Mouse (Mus musculus) small intestine, adult 2 months (tissue): ENCODE data around the gene Gh. TPM values are rescaled to one million over a fixed set of nuclear protein-coding genes. Genes with fewer than 3 reads are reported as not detected.

Source experiments
- H3K27ac ChIP-seq: fragments of 200-500 bp; 2 replicates; pipeline ENCODE4 v1.5.1; 2012; ENCODE audit warnings: low read depth, low read length, control low read depth, inconsistent platforms; ENCODE audit not compliant: insufficient read depth
- H3K27me3 ChIP-seq: fragments of 200-500 bp; 2 replicates; pipeline ENCODE4 v1.6.1; 2012; ENCODE audit warnings: mild to moderate bottlenecking, moderate library complexity, low read length, inconsistent platforms; ENCODE audit not compliant: control insufficient read depth, insufficient read depth
- H3K36me3 ChIP-seq: fragments of 200-500 bp; 2 replicates; pipeline ENCODE4 v1.6.1; 2012; ENCODE audit warnings: mild to moderate bottlenecking, low read length, control low read depth, inconsistent platforms; ENCODE audit not compliant: control insufficient read depth, insufficient read depth
- H3K4me1 ChIP-seq: fragments of 200-500 bp; 2 replicates; pipeline ENCODE4 v1.6.1; 2012; ENCODE audit warnings: low read length, inconsistent platforms, mixed read lengths; ENCODE audit not compliant: control insufficient read depth, insufficient read depth, insufficient read length
- H3K4me3 ChIP-seq: fragments of 200-500 bp; 2 replicates; pipeline ENCODE4 v1.5.1; 2012; ENCODE audit warnings: low read depth, mild to moderate bottlenecking, control low read depth, inconsistent platforms, low read length, moderate library complexity
- CTCF ChIP-seq: fragments of 200-500 bp; IDR thresholded peaks from 2 replicates; pipeline ENCODE4 v1.5.1; 2012; ENCODE audit warnings: low read depth, mild to moderate bottlenecking, control low read depth, inconsistent platforms, low read length, moderate library complexity, mixed read lengths; ENCODE audit not compliant: insufficient replicate concordance, insufficient read length; ENCODE audit errors: extremely low read depth
- POLR2A ChIP-seq: fragments of 200-500 bp; IDR thresholded peaks from 2 replicates; pipeline ENCODE4 v1.6.1; 2012; ENCODE audit warnings: low read depth, mild to moderate bottlenecking, control low read depth, inconsistent platforms, low read length, moderate library complexity
- WGBS: fragments of 180-500 bp; shearing (Covaris S2); methylation state at CpG from one replicate; pipeline ENCODE4 v1.1.7; 2018; 5-methylcytosine and 5-hydroxymethylcytosine counted together
- polyA plus RNA-seq: library from polyadenylated mRNA; depleted of rRNA; stranded (reverse); fragments of >200 nt; gene quantifications from 2 replicates; pipeline ENCODE4 v1.2.3, GENCODE M21; 2012

Gh gene
- polyA plus RNA-seq, 1 experiment = 0.24 TPM

DNA sequence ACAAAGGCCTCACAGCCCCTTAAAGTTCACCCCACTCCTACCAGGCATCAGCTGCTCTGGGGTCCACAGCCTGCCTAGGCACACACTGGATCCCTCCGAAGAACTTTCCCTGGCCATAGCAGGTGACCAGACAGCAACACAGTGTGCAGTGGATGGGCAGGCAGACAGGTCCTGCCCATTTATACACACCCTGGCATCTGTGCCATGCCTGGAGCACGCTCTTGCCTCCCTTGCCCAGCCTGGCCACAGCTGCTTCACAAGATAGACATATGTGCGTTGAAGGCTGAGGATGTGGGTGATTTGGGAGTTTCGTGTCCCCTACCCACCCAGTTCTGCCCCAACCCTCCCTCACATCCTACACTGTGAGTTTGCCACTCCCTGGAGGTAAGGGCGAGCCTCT is 36.4 kb upstream of the Gh start:
- Histone ChIP-seq H3K27ac (no peak overlapping the region), H3K4me1 (no peaks in the 10 kb centered on the region), H3K4me3 (no peak overlapping the region), H3K27me3 (no peaks in the 10 kb centered on the region), H3K36me3 (no peaks in the 10 kb centered on the region)
- 74% methylated on average over 5 of the region's 5 CpGs for WGBS
- TF ChIP-seq CTCF (no peak), POLR2A (no peak)

DNA sequence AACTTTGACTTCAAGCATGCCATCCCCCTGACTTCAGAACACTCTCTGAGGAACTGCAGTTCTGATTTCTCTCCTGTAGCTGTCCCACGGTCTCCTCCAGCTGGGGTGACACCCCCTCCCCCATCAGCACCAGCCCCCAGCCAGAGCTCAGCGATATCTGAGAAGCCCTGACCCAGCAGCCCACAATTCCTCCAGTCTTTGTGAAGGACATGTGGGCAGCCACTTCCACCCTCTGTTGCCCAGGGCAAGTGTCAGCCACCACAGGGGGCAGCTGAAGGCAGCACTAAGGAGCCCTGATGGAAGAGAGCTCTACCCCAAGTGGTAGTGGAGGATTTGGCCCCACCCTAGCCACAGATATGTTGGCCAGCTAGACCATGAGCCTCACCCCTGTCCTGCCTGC is 32.4 kb upstream of the Gh start:
- Histone ChIP-seq H3K4me1 (no peaks in the 10 kb centered on the region), H3K27ac (no peak overlapping the region), H3K4me3 (no peak overlapping the region), H3K36me3 (no peaks in the 10 kb centered on the region), H3K27me3 (no peaks in the 10 kb centered on the region)
- TF ChIP-seq CTCF = no peak
- 14% methylated on average over 2 of the region's 2 CpGs for WGBS

DNA sequence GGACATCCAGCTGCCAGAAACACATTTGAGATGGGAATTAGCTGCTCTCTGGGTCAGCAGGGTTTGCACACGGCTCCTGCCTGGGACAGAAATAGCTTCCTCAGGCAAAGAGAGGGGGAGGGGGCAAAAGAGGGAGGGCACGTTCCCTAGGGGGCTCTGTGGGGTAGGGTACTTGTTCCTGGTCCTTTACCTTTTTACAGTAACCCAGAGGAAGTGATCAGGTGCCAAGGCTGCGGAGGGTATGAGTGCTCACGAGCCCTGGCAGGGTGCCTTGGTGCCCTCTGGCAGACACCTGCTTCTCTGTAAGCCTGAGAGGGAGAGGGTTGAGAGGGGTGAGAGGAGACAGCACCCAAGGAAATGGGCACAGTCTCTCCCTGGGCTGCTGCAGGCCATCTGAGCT is 30.8 kb upstream of the Gh start:
- H3K4me3 ChIP-seq = no peak overlapping the region
- 27% methylated on average over 4 of the region's 4 CpGs for WGBS
- TF ChIP-seq CTCF (no peak), POLR2A (no peak)
- H3K4me1 ChIP-seq = no peaks in the 10 kb centered on the region
- H3K36me3 ChIP-seq = no peaks in the 10 kb centered on the region
- H3K27me3 ChIP-seq = no peaks in the 10 kb centered on the region
- no peak overlapping the region for H3K27ac ChIP-seq

DNA sequence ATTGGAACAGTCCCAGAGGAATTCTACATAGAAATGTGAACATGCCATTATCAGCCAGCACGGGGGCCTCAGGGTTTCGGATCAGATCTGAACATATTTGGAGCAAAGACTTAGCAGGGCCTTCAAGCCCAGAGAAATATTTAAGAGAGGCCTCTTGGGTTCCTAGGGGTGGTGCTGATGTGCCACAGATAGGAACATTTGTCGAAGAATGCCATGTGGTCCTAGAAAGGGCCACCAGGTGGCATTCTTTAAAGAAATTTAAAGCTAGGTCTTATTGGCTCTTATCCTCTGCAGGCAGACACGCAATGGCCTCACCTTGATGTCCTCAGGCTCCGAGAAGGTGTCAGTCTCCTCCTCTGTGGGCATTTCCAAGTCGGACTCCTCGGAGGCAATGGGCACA is 28.0 kb upstream of the Gh start:
- TF ChIP-seq POLR2A = no peak
- peak; percentile 31; the same call in 1 of the 2 replicates for TF ChIP-seq CTCF
- WGBS = 38% methylated on average over 7 of the region's 7 CpGs
- Histone ChIP-seq H3K36me3 (no peaks in the 10 kb centered on the region), H3K27ac (no peak overlapping the region), H3K27me3 (no peaks in the 10 kb centered on the region), H3K4me1 (no peaks in the 10 kb centered on the region), H3K4me3 (no peak overlapping the region)

DNA sequence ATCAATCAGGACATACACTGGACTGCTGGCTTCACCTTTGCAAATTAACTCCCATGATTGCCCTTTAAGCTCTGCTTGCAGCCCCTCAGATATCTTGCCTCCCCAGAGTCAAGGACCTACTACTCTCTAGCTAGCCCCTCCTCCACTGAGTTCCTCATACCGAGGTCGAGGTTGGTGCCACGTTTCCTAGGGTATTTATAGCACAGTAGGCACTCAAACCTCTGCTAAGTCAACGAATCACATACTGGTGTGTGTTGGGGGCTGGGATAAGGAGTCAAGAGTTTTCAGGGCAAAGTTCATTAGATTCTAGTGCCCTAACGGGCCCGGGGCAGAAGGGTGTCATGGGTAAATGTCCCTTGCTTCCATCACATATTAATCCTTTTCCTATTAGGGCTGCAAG is 27.5 kb upstream of the Gh start:
- Histone ChIP-seq H3K36me3 (no peaks in the 10 kb centered on the region), H3K4me3 (no peak overlapping the region), H3K27ac (no peak overlapping the region), H3K27me3 (no peaks in the 10 kb centered on the region), H3K4me1 (no peaks in the 10 kb centered on the region)
- 15% methylated on average over 6 of the region's 6 CpGs for WGBS
- no peak for TF ChIP-seq POLR2A
- TF ChIP-seq CTCF = no peak

DNA sequence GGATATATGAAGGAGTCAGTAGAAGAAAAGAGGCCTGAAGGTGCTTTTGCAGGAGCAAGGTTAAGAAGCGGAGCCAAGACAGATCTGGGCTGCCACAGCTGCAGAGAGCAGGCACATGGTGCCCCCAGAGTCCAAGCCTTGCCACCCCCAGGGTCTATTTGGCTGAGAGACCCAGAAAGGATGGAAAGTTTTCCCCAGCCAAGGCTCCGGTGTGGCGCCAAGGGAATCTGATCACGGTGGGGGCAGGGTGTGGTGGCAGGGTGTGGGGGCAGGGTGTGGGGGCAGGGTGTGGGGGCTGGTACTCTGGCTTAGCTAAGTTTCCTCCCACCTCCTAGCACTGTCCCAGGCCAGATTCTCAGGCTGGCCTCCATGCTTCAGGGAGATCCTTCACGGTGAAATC is 26.9 kb upstream of the Gh start:
- Histone ChIP-seq H3K4me3 (no peak overlapping the region), H3K36me3 (no peaks in the 10 kb centered on the region), H3K27ac (no peak overlapping the region), H3K4me1 (no peaks in the 10 kb centered on the region), H3K27me3 (no peaks in the 10 kb centered on the region)
- whole genome bisulfite sequencing = 51% methylated on average over 5 of the region's 5 CpGs
- TF ChIP-seq POLR2A = no peak
- TF ChIP-seq CTCF = no peak

GRCm38 (mm10) chr11:106326475-106326874 is 24.8 kb upstream of the Gh start:
- Histone ChIP-seq H3K4me1 (no peaks in the 10 kb centered on the region), H3K36me3 (no peaks in the 10 kb centered on the region), H3K27me3 (no peaks in the 10 kb centered on the region), H3K27ac (no peak overlapping the region), H3K4me3 (no peak overlapping the region)
- 80% methylated on average over 8 of the region's 8 CpGs for WGBS
- TF ChIP-seq CTCF = no peak

DNA sequence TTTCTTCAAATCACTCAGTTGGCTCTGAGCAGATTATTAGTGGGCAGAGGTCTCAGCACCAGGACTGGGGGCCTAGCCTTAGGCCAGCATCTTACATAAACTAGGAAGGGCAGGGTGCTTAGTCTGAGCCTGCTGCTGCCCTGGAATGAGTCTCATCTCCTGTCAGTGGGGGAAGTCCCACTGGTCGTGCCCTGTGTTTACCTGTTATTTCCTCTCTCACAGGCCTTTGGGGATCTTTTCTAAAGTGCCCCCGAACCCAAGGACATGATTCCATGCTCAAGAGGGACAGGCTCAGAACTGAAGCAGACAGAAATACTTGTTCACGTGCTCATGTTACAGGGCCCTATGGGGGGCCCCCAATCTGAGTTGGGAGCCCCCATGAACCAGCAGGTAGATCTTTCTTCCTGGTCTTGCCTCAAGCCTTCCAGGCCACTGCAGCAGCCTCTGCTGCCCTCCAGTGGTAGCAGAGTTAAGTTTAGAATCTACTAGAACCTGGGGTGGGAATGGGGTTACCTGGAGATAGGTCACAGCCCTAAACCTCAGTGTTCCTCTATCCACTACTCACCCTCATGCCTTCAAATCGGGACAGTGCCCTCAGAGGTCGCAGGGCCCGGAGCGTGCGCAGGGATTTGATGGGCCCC is 24.0 kb upstream of the Gh start:
- no peak overlapping the region for H3K4me3 ChIP-seq
- TF ChIP-seq POLR2A = no peak
- TF ChIP-seq CTCF = peak; percentile 81; the same call in 1 of the 2 replicates
- no peak overlapping the region for H3K27ac ChIP-seq
- H3K36me3 ChIP-seq = no peaks in the 10 kb centered on the region
- WGBS = 61% methylated on average over 8 of the region's 8 CpGs
- H3K4me1 ChIP-seq = no peaks in the 10 kb centered on the region
- no peaks in the 10 kb centered on the region for H3K27me3 ChIP-seq
